Mouse (Mus musculus) liver, embryonic 15.5 days (tissue): Measurements from ENCODE around the gene Pctp. TPM values are rescaled to one million over a fixed set of nuclear protein-coding genes. Genes with fewer than 3 reads are reported as not detected.

Experiments
- ATAC-seq: fragments of 200-750 bp; cut with Nextera tagmentation; 2 replicates; pipeline ENCODE4 v1.8.0; 2017; ENCODE audit warnings: moderate number of reproducible peaks, mild to moderate bottlenecking, moderate library complexity; ENCODE audit not compliant: insufficient read depth
- H3K27ac ChIP-seq: fragments of 300-500 bp; sonication (generic); replicated peaks from 2 replicates; pipeline ENCODE4 v1.5.1; 2015; ENCODE audit warnings: mild to moderate bottlenecking, inconsistent platforms
- H3K27me3 ChIP-seq: fragments of 300-500 bp; sonication (generic); 2 replicates; pipeline ENCODE4 v1.6.1; 2015; ENCODE audit warnings: mild to moderate bottlenecking, inconsistent platforms
- H3K36me3 ChIP-seq: fragments of 300-500 bp; sonication (generic); replicated peaks from 2 replicates; pipeline ENCODE4 v1.6.1; 2015; ENCODE audit warnings: moderate library complexity, mild to moderate bottlenecking, inconsistent platforms
- H3K4me1 ChIP-seq: fragments of 300-500 bp; sonication (generic); replicated peaks from 2 replicates; pipeline ENCODE4 v1.6.1; 2015; ENCODE audit warnings: inconsistent platforms
- H3K4me2 ChIP-seq: fragments of 300-500 bp; sonication (generic); 2 replicates; pipeline ENCODE4 v1.6.1; 2015; ENCODE audit warnings: moderate library complexity, mild to moderate bottlenecking, inconsistent platforms
- H3K4me3 ChIP-seq: fragments of 300-500 bp; sonication (generic); replicated peaks from 2 replicates; pipeline ENCODE4 v1.5.1; 2015; ENCODE audit warnings: mild to moderate bottlenecking, inconsistent platforms
- H3K9ac ChIP-seq: fragments of 300-500 bp; sonication (generic); 2 replicates; pipeline ENCODE4 v1.6.1; 2015; ENCODE audit warnings: moderate library complexity, mild to moderate bottlenecking, inconsistent platforms
- H3K9me3 ChIP-seq: fragments of 300-500 bp; sonication (generic); replicated peaks from 2 replicates; pipeline ENCODE4 v1.6.1; 2016; ENCODE audit warnings: inconsistent platforms
- WGBS: fragments of 180-500 bp; shearing (Covaris S2); methylation state at CpG from one replicate; pipeline ENCODE4 v1.1.7; 2015; ENCODE audit warnings: mixed read lengths; ENCODE audit not compliant: insufficient replicate concordance; 5-methylcytosine and 5-hydroxymethylcytosine counted together
- polyA plus RNA-seq: library from polyadenylated mRNA; unstranded; fragments of >200 nt; fragmentation: Nextera tagmentation; extraction: Ambion mirVana; gene quantifications from 2 replicates; pipeline ENCODE4 v1.2.1, GENCODE M21; 2015

Pctp gene
- polyA plus RNA-seq, 1 experiment from 2014 or later: 13.6 TPM

GRCm38 (mm10) chr11:90030557-90030956, 27.9 kb upstream of the Pctp start:
- WGBS: 2% methylated on average over 15 of the region's 15 CpGs
- no peaks in the 10 kb centered on the region for H3K9me3 ChIP-seq
- peaks cover 3% of the 10 kb centered on the region; the same call in 1 of the 2 replicates for H3K4me1 ChIP-seq
- no peak overlapping the region for H3K27ac ChIP-seq
- H3K27me3 ChIP-seq: peaks cover 39% of the 10 kb centered on the region
- ATAC-seq: no peak
- H3K4me3 ChIP-seq: no peak overlapping the region
- H3K4me2 ChIP-seq: peak overlapping the region; percentile 42
- H3K9ac ChIP-seq: no peak overlapping the region
- H3K36me3 ChIP-seq: no peaks in the 10 kb centered on the region

GRCm38 (mm10) chr11:90029841-90030398, 27.2 kb upstream of the Pctp start, which contains the start of gene Tmem100:
Gene Tmem100 (plus strand): TSS chr11:90030348.
- H3K4me3 ChIP-seq: no peak within 1 kb of the TSS
- H3K36me3 ChIP-seq: no peaks in the 10 kb centered on the region
- H3K9me3 ChIP-seq: no peaks in the 10 kb centered on the region
- WGBS: 30% methylated on average over 13 of the region's 13 CpGs
- no peak for ATAC-seq
- peaks cover 39% of the 10 kb centered on the region for H3K27me3 ChIP-seq
- H3K4me2 ChIP-seq: peak within 1 kb of the TSS; percentile 42
- peaks cover 3% of the 10 kb centered on the region; the same call in 1 of the 2 replicates for H3K4me1 ChIP-seq
- H3K9ac ChIP-seq: no peak within 1 kb of the TSS
- H3K27ac ChIP-seq: no peak within 1 kb of the TSS

GRCm38 (mm10) chr11:90029354-90029753, 26.7 kb upstream of the Pctp start:
- WGBS: 22% methylated on average over 10 of the region's 10 CpGs
- Histone ChIP-seq H3K27ac (no peak overlapping the region), H3K36me3 (no peaks in the 10 kb centered on the region), H3K4me2 (peak overlapping the region; percentile 42), H3K4me3 (no peak overlapping the region), H3K27me3 (peaks cover 39% of the 10 kb centered on the region), H3K9ac (no peak overlapping the region), H3K4me1 (peaks cover 3% of the 10 kb centered on the region; the same call in 1 of the 2 replicates), H3K9me3 (no peaks in the 10 kb centered on the region)
- ATAC-seq: no peak

- no peak overlapping the region for H3K9ac ChIP-seq
- no peak overlapping the region for H3K4me3 ChIP-seq
- H3K9me3 ChIP-seq: no peaks in the 10 kb centered on the region
- H3K27me3 ChIP-seq: peaks cover 36% of the 10 kb centered on the region
- H3K4me2 ChIP-seq: no peak overlapping the region
- H3K36me3 ChIP-seq: no peaks in the 10 kb centered on the region
- no peak for ATAC-seq
- 80% methylated on average over 8 of the region's 8 CpGs for WGBS
- no peak overlapping the region for H3K27ac ChIP-seq
- peaks cover 3% of the 10 kb centered on the region; the same call in 1 of the 2 replicates for H3K4me1 ChIP-seq
These were observed 26.1 kb upstream of the Pctp start for GRCm38 (mm10) chr11:90028746-90029145.

- no peak overlapping the region for H3K4me2 ChIP-seq
- no peak overlapping the region for H3K27ac ChIP-seq
- ATAC-seq: no peak
- 57% methylated on average over 7 of the region's 7 CpGs for WGBS
- H3K9me3 ChIP-seq: no peaks in the 10 kb centered on the region
- peaks cover 28% of the 10 kb centered on the region for H3K27me3 ChIP-seq
- no peak overlapping the region for H3K4me3 ChIP-seq
- no peak overlapping the region for H3K9ac ChIP-seq
- H3K36me3 ChIP-seq: no peaks in the 10 kb centered on the region
- H3K4me1 ChIP-seq: peaks cover 3% of the 10 kb centered on the region; the same call in 1 of the 2 replicates
These were observed 24.5 kb upstream of the Pctp start for GRCm38 (mm10) chr11:90027216-90027615.

- H3K36me3 ChIP-seq: no peaks in the 10 kb centered on the region
- no peak overlapping the region for H3K4me2 ChIP-seq
- WGBS: 71% methylated on average over 5 of the region's 5 CpGs
- no peak for ATAC-seq
- H3K9me3 ChIP-seq: no peaks in the 10 kb centered on the region
- no peak overlapping the region for H3K9ac ChIP-seq
- H3K27me3 ChIP-seq: peaks cover 24% of the 10 kb centered on the region
- H3K4me3 ChIP-seq: no peak overlapping the region
- H3K27ac ChIP-seq: no peak overlapping the region
- peaks cover 3% of the 10 kb centered on the region; the same call in 1 of the 2 replicates for H3K4me1 ChIP-seq
These were observed 24.1 kb upstream of the Pctp start for GRCm38 (mm10) chr11:90026802-90027174.

GRCm38 (mm10) chr11:90025891-90026801, 23.5 kb upstream of the Pctp start:
- WGBS: 48% methylated on average over 14 of the region's 14 CpGs
- H3K27ac ChIP-seq: no peak overlapping the region
- H3K4me3 ChIP-seq: no peak overlapping the region
- H3K27me3 ChIP-seq: peaks cover 17% of the 10 kb centered on the region
- no peaks in the 10 kb centered on the region for H3K36me3 ChIP-seq
- H3K4me1 ChIP-seq: peaks cover 3% of the 10 kb centered on the region; the same call in 1 of the 2 replicates
- H3K4me2 ChIP-seq: peak overlapping the region; percentile 20
- no peaks in the 10 kb centered on the region for H3K9me3 ChIP-seq
- no peak overlapping the region for H3K9ac ChIP-seq
- no peak for ATAC-seq

- H3K9me3 ChIP-seq: no peaks in the 10 kb centered on the region
- no peaks in the 10 kb centered on the region for H3K4me1 ChIP-seq
- H3K36me3 ChIP-seq: no peaks in the 10 kb centered on the region
- no peak for ATAC-seq
- H3K27me3 ChIP-seq: no peaks in the 10 kb centered on the region
- H3K4me2 ChIP-seq: no peak overlapping the region
- H3K4me3 ChIP-seq: no peak overlapping the region
- no peak overlapping the region for H3K27ac ChIP-seq
- H3K9ac ChIP-seq: no peak overlapping the region
- WGBS: 15% methylated on average over 7 of the region's 7 CpGs
These were observed 16.5 kb upstream of the Pctp start for GRCm38 (mm10) chr11:90019161-90019560.

- H3K27me3 ChIP-seq: no peaks in the 10 kb centered on the region
- H3K27ac ChIP-seq: no peak overlapping the region
- H3K9ac ChIP-seq: no peak overlapping the region
- no peak overlapping the region for H3K4me3 ChIP-seq
- ATAC-seq: no peak
- no peak overlapping the region for H3K4me2 ChIP-seq
- 43% methylated on average over 7 of the region's 7 CpGs for WGBS
- H3K4me1 ChIP-seq: no peaks in the 10 kb centered on the region
- H3K9me3 ChIP-seq: no peaks in the 10 kb centered on the region
- H3K36me3 ChIP-seq: no peaks in the 10 kb centered on the region
These were observed 12.6 kb upstream of the Pctp start for GRCm38 (mm10) chr11:90015281-90015680.

- Histone ChIP-seq H3K4me2 (no peak overlapping the region), H3K36me3 (no peaks in the 10 kb centered on the region), H3K4me1 (no peaks in the 10 kb centered on the region), H3K4me3 (no peak overlapping the region), H3K9me3 (no peaks in the 10 kb centered on the region), H3K27ac (no peak overlapping the region), H3K27me3 (no peaks in the 10 kb centered on the region), H3K9ac (no peak overlapping the region)
- WGBS: 60% methylated on average over 6 of the region's 6 CpGs
- no peak for ATAC-seq
These were observed 11.0 kb upstream of the Pctp start for GRCm38 (mm10) chr11:90013657-90014056.

GRCm38 (mm10) chr11:90007791-90008531, 5.3 kb upstream of the Pctp start:
- 32% methylated on average over 7 of the region's 7 CpGs for WGBS
- no peak for ATAC-seq
- no peak overlapping the region for H3K9ac ChIP-seq
- H3K27me3 ChIP-seq: no peaks in the 10 kb centered on the region
- H3K36me3 ChIP-seq: no peaks in the 10 kb centered on the region
- no peaks in the 10 kb centered on the region for H3K4me1 ChIP-seq
- H3K9me3 ChIP-seq: no peaks in the 10 kb centered on the region
- H3K4me2 ChIP-seq: no peak overlapping the region
- H3K27ac ChIP-seq: no peak overlapping the region
- H3K4me3 ChIP-seq: no peak overlapping the region
